Mouse (Mus musculus) kidney, embryonic 16.5 days (tissue): Measurements from ENCODE around the gene Myo15. TPM values are rescaled to one million over a fixed set of nuclear protein-coding genes. Genes with fewer than 3 reads are reported as not detected.
A peak's percentile ranks its signal among the peaks of the same experiment; 100 is the strongest.

Experiments
- ATAC-seq: fragments of 200-750 bp; cut with Nextera tagmentation; 2 replicates; pipeline ENCODE4 v1.8.0; 2017; ENCODE audit warnings: moderate TSS enrichment; ENCODE audit not compliant: low FRiP score, low TSS enrichment
- H3K27ac ChIP-seq: fragments of 300-500 bp; sonication (generic); 2 replicates; pipeline ENCODE4 v1.5.1; 2014; ENCODE audit warnings: low read length
- H3K27me3 ChIP-seq: fragments of 300-500 bp; sonication (generic); 2 replicates; pipeline ENCODE4 v1.6.1; 2014; ENCODE audit warnings: low read length, control low read depth, mixed read lengths; ENCODE audit not compliant: insufficient read depth
- H3K36me3 ChIP-seq: fragments of 300-500 bp; sonication (generic); 2 replicates; pipeline ENCODE4 v1.6.1; 2014; ENCODE audit warnings: low read length, control low read depth, mixed read lengths; ENCODE audit not compliant: insufficient read depth
- H3K4me1 ChIP-seq: fragments of 300-500 bp; sonication (generic); 2 replicates; pipeline ENCODE4 v1.6.1; 2014; ENCODE audit warnings: low read length, control low read depth, mixed read lengths; ENCODE audit not compliant: insufficient read depth
- H3K4me2 ChIP-seq: fragments of 300-500 bp; sonication (generic); replicated peaks from 2 replicates; pipeline ENCODE4 v1.6.1; 2014; ENCODE audit warnings: low read depth, low read length
- H3K4me3 ChIP-seq: fragments of 300-500 bp; sonication (generic); 2 replicates; pipeline ENCODE4 v1.5.1; 2014; ENCODE audit warnings: mild to moderate bottlenecking, low read length
- H3K9ac ChIP-seq: fragments of 300-500 bp; sonication (generic); replicated peaks from 2 replicates; pipeline ENCODE4 v1.6.1; 2014; ENCODE audit warnings: low read length
- H3K9me3 ChIP-seq: fragments of 300-500 bp; sonication (generic); 2 replicates; pipeline ENCODE4 v1.6.1; 2016; ENCODE audit warnings: low read length, control low read depth
- WGBS: fragments of 180-500 bp; shearing (Covaris S2); extraction: QIAGEN DNeasy Blood & Tissue Kit; methylation state at CpG from one replicate; pipeline ENCODE4 v1.1.7; 2014; 5-methylcytosine and 5-hydroxymethylcytosine counted together
- polyA plus RNA-seq: library from polyadenylated mRNA; unstranded; fragments of >200 nt; fragmentation: Nextera tagmentation; extraction: Ambion mirVana; gene quantifications from 2 replicates; pipeline ENCODE4 v1.2.1, GENCODE M21; 2015

The Myo15 gene
- polyA plus RNA-seq, 1 experiment from 2014 or later = 0.24 TPM

- Histone ChIP-seq H3K9ac (no peak overlapping the region), H3K4me3 (no peak overlapping the region), H3K36me3 (no peaks in the 10 kb centered on the region), H3K9me3 (no peaks in the 10 kb centered on the region), H3K27ac (no peak overlapping the region), H3K27me3 (no peaks in the 10 kb centered on the region), H3K4me2 (no peak overlapping the region), H3K4me1 (no peaks in the 10 kb centered on the region)
- 83% methylated on average over 5 of the region's 5 CpGs for WGBS
- ATAC-seq = no peak
Measured at GRCm38 (mm10) chr11:60522027-60522426, 52.9 kb downstream of the Myo15 start.

- Histone ChIP-seq H3K4me2 (no peak overlapping the region), H3K4me1 (no peaks in the 10 kb centered on the region), H3K27me3 (no peaks in the 10 kb centered on the region), H3K4me3 (no peak overlapping the region), H3K9me3 (no peaks in the 10 kb centered on the region), H3K9ac (no peak overlapping the region), H3K27ac (no peak overlapping the region), H3K36me3 (no peaks in the 10 kb centered on the region)
- no peak for ATAC-seq
- 87% methylated on average over 6 of the region's 6 CpGs for WGBS
Measured at GRCm38 (mm10) chr11:60522661-60523365, 53.7 kb downstream of the Myo15 start.

GRCm38 (mm10) chr11:60526461-60526860, 57.3 kb downstream of the Myo15 start:
- Histone ChIP-seq H3K27me3 (no peaks in the 10 kb centered on the region), H3K9me3 (no peaks in the 10 kb centered on the region), H3K9ac (no peak overlapping the region), H3K4me2 (no peak overlapping the region), H3K36me3 (no peaks in the 10 kb centered on the region), H3K4me1 (no peaks in the 10 kb centered on the region), H3K4me3 (no peak overlapping the region), H3K27ac (no peak overlapping the region)
- 56% methylated on average over 4 of the region's 4 CpGs for WGBS
- ATAC-seq = no peak

GRCm38 (mm10) chr11:60535676-60536075, 66.5 kb downstream of the Myo15 start:
- H3K9ac ChIP-seq = peak overlapping the region; percentile 95; the same call in 1 of the 2 replicates
- WGBS = 91% methylated on average over 2 of the region's 2 CpGs
- 0 out of 2 replicates have a peak overlapping the region, but pooled peaks have one; percentile 100 for H3K27ac ChIP-seq
- no peak for ATAC-seq
- no peak overlapping the region for H3K4me3 ChIP-seq
- H3K4me1 ChIP-seq = peaks cover 19% of the 10 kb centered on the region
- no peaks in the 10 kb centered on the region for H3K27me3 ChIP-seq
- peak overlapping the region; percentile 76; the same call in 1 of the 2 replicates for H3K4me2 ChIP-seq
- H3K36me3 ChIP-seq = no peaks in the 10 kb centered on the region
- no peaks in the 10 kb centered on the region for H3K9me3 ChIP-seq

- H3K4me1 ChIP-seq = peaks cover 26% of the 10 kb centered on the region
- peak within 1 kb of the TSS; percentile 95 for H3K9ac ChIP-seq
- H3K4me3 ChIP-seq = peak within 1 kb of the TSS; percentile 97
- H3K27ac ChIP-seq = peak within 1 kb of the TSS; percentile 100
- H3K36me3 ChIP-seq = no peaks in the 10 kb centered on the region
- ATAC-seq = no peak
- WGBS = 18% methylated on average over 9 of the region's 9 CpGs
- peak within 1 kb of the TSS; percentile 76 for H3K4me2 ChIP-seq
- no peaks in the 10 kb centered on the region for H3K27me3 ChIP-seq
- no peaks in the 10 kb centered on the region for H3K9me3 ChIP-seq
Measured at GRCm38 (mm10) chr11:60536180-60536858, 67.2 kb downstream of the Myo15 start, which contains the start of gene Alkbh5. Gene Alkbh5 (plus strand): TSS chr11:60536381.

GRCm38 (mm10) chr11:60536859-60537467, 67.8 kb downstream of the Myo15 start:
- peak overlapping the region; percentile 100 for H3K27ac ChIP-seq
- H3K9ac ChIP-seq = peak overlapping the region; percentile 95
- ATAC-seq = peak; percentile 81
- H3K27me3 ChIP-seq = no peaks in the 10 kb centered on the region
- 0% methylated on average over 37 of the region's 37 CpGs for WGBS
- peak overlapping the region; percentile 97 for H3K4me3 ChIP-seq
- peaks cover 3% of the 10 kb centered on the region for H3K36me3 ChIP-seq
- H3K4me1 ChIP-seq = peaks cover 29% of the 10 kb centered on the region
- H3K4me2 ChIP-seq = peak overlapping the region; percentile 76
- H3K9me3 ChIP-seq = no peaks in the 10 kb centered on the region

GRCm38 (mm10) chr11:60537468-60538347, 68.6 kb downstream of the Myo15 start:
- peak overlapping the region; percentile 100 for H3K27ac ChIP-seq
- peaks cover 37% of the 10 kb centered on the region for H3K4me1 ChIP-seq
- H3K9ac ChIP-seq = peak overlapping the region; percentile 95
- no peaks in the 10 kb centered on the region for H3K27me3 ChIP-seq
- WGBS = 0% methylated on average over 91 of the region's 91 CpGs
- H3K9me3 ChIP-seq = no peaks in the 10 kb centered on the region
- H3K4me2 ChIP-seq = peak overlapping the region; percentile 76
- peak overlapping the region; percentile 97 for H3K4me3 ChIP-seq
- peak; percentile 92 for ATAC-seq
- H3K36me3 ChIP-seq = peaks cover 8% of the 10 kb centered on the region

- Histone ChIP-seq H3K36me3 (peaks cover 8% of the 10 kb centered on the region), H3K4me2 (peak overlapping the region; percentile 76), H3K27me3 (no peaks in the 10 kb centered on the region), H3K4me3 (peak overlapping the region; percentile 97), H3K27ac (peak overlapping the region; percentile 100), H3K4me1 (peaks cover 43% of the 10 kb centered on the region), H3K9me3 (no peaks in the 10 kb centered on the region), H3K9ac (peak overlapping the region; percentile 95)
- under 1% methylated on average over 93 of the region's 93 CpGs for WGBS
- ATAC-seq = no peak
Measured at GRCm38 (mm10) chr11:60538371-60539281, 69.5 kb downstream of the Myo15 start.
